Mouse (Mus musculus) kidney, postnatal 0 days (tissue): Measurements from ENCODE around the gene Ap1s2. TPM values are rescaled to one million over a fixed set of nuclear protein-coding genes. Genes with fewer than 3 reads are reported as not detected.

Source experiments
- ATAC-seq: fragments of 200-750 bp; cut with Nextera tagmentation; replicated peaks from 2 replicates; pipeline ENCODE4 v1.8.0; 2017; ENCODE audit warnings: low read depth, moderate number of reproducible peaks, moderate TSS enrichment, moderate library complexity; ENCODE audit not compliant: low FRiP score
- DNase-seq: peaks from one replicate; pipeline ENCODE4 v3.0.0-alpha.2; 2016; ENCODE audit warnings: low spot score
- H3K27ac ChIP-seq: fragments of 300-500 bp; sonication (generic); 2 replicates; pipeline ENCODE4 v1.5.1; 2014; ENCODE audit warnings: mild to moderate bottlenecking
- H3K27me3 ChIP-seq: fragments of 300-500 bp; sonication (generic); 2 replicates; pipeline ENCODE4 v1.6.1; 2014; ENCODE audit warnings: low read length, mixed read lengths; ENCODE audit not compliant: insufficient read depth
- H3K36me3 ChIP-seq: fragments of 300-500 bp; sonication (generic); 2 replicates; pipeline ENCODE4 v1.6.1; 2014; ENCODE audit warnings: low read length, mixed read lengths; ENCODE audit not compliant: insufficient read depth
- H3K4me1 ChIP-seq: fragments of 300-500 bp; sonication (generic); replicated peaks from 2 replicates; pipeline ENCODE4 v1.6.1; 2014; ENCODE audit warnings: antibody characterized with exemption, low read length, mixed read lengths; ENCODE audit not compliant: insufficient read depth
- H3K4me2 ChIP-seq: fragments of 300-500 bp; sonication (generic); 2 replicates; pipeline ENCODE4 v1.6.1; 2014; ENCODE audit warnings: mild to moderate bottlenecking, low read length, moderate library complexity, mixed read lengths
- H3K4me3 ChIP-seq: fragments of 300-500 bp; sonication (generic); replicated peaks from 2 replicates; pipeline ENCODE4 v1.5.1; 2014; ENCODE audit warnings: low read depth, low read length
- H3K9ac ChIP-seq: fragments of 300-500 bp; sonication (generic); 2 replicates; pipeline ENCODE4 v1.6.1; 2014; ENCODE audit warnings: low read depth, low read length
- H3K9me3 ChIP-seq: fragments of 300-500 bp; sonication (generic); replicated peaks from 2 replicates; pipeline ENCODE4 v1.6.1; 2016; ENCODE audit warnings: low read length, inconsistent platforms, mixed read lengths
- CTCF ChIP-seq: IDR thresholded peaks from 2 replicates; pipeline ENCODE4 v1.5.1; 2016; ENCODE audit warnings: antibody characterized with exemption, low read depth, mild to moderate bottlenecking, moderate library complexity
- WGBS: fragments of 180-500 bp; shearing (Covaris S2); extraction: QIAGEN DNeasy Blood & Tissue Kit; methylation state at CpG from one replicate; pipeline ENCODE4 v1.1.7; 2014; 5-methylcytosine and 5-hydroxymethylcytosine counted together
- polyA plus RNA-seq: library from polyadenylated mRNA; unstranded; fragments of >200 nt; fragmentation: Nextera tagmentation; extraction: Ambion mirVana; gene quantifications from 2 replicates; pipeline ENCODE4 v1.2.1, GENCODE M21; 2015

Gene Ap1s2
- polyA plus RNA-seq, 1 experiment from 2014 or later: 15.0 TPM

DNA sequence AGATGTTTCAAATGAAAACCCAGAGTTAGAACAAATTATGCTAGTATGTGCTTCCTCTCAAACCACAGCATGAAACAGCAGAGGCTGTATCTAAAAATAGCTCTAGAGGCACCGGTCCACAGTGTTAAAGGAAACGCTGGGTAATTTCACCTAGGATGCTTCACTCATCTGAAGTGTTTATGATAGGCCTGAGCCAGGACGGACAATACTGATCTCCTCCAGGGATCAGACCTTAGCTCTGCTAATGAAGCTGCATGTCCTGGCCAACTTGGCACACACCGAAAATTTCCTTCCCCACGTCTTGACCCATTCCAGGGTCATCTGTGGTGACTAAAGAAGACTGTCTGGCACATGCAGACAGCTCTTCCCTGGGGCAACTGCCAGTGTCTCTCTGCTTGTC, 29.4 kb upstream of the Ap1s2 start:
- no peak for DNase-seq
- Histone ChIP-seq H3K4me1 (no peaks in the 10 kb centered on the region), H3K9me3 (no peaks in the 10 kb centered on the region), H3K36me3 (no peaks in the 10 kb centered on the region), H3K27ac (no peak overlapping the region), H3K4me3 (no peak overlapping the region), H3K4me2 (no peak overlapping the region), H3K9ac (no peak overlapping the region), H3K27me3 (no peaks in the 10 kb centered on the region)
- no peak for TF ChIP-seq CTCF
- 50% methylated on average over 5 of the region's 5 CpGs for WGBS
- ATAC-seq: no peak

- no peak for TF ChIP-seq CTCF
- DNase-seq: peak; percentile 2
- H3K9ac ChIP-seq: no peak overlapping the region
- peak; percentile 43; the same call in 1 of the 2 replicates for ATAC-seq
- no peak overlapping the region for H3K4me3 ChIP-seq
- no peaks in the 10 kb centered on the region for H3K4me1 ChIP-seq
- H3K4me2 ChIP-seq: no peak overlapping the region
- H3K27me3 ChIP-seq: no peaks in the 10 kb centered on the region
- WGBS: 67% methylated on average over 4 of the region's 4 CpGs
- H3K36me3 ChIP-seq: no peaks in the 10 kb centered on the region
- H3K9me3 ChIP-seq: no peaks in the 10 kb centered on the region
- H3K27ac ChIP-seq: no peak overlapping the region
Observed at GRCm38 (mm10) chrX:163885539-163885981, 23.3 kb upstream of the Ap1s2 start.

GRCm38 (mm10) chrX:163897354-163897753, 11.5 kb upstream of the Ap1s2 start:
- Histone ChIP-seq H3K36me3 (no peaks in the 10 kb centered on the region), H3K9me3 (no peaks in the 10 kb centered on the region), H3K27ac (no peak overlapping the region), H3K27me3 (no peaks in the 10 kb centered on the region), H3K9ac (no peak overlapping the region), H3K4me3 (no peak overlapping the region), H3K4me1 (no peaks in the 10 kb centered on the region), H3K4me2 (no peak overlapping the region)
- ATAC-seq: no peak
- no peak for DNase-seq
- no peak for TF ChIP-seq CTCF
- 70% methylated on average over 1 of the region's 1 CpGs for WGBS

GRCm38 (mm10) chrX:163899431-163900020, 9.3 kb upstream of the Ap1s2 start:
- Histone ChIP-seq H3K27me3 (no peaks in the 10 kb centered on the region), H3K36me3 (no peaks in the 10 kb centered on the region), H3K4me1 (no peaks in the 10 kb centered on the region), H3K9ac (no peak overlapping the region), H3K4me3 (no peak overlapping the region), H3K27ac (no peak overlapping the region), H3K4me2 (no peak overlapping the region), H3K9me3 (no peaks in the 10 kb centered on the region)
- ATAC-seq: no peak
- TF ChIP-seq CTCF: no peak
- no peak for DNase-seq
- 49% methylated on average over 5 of the region's 5 CpGs for WGBS

DNA sequence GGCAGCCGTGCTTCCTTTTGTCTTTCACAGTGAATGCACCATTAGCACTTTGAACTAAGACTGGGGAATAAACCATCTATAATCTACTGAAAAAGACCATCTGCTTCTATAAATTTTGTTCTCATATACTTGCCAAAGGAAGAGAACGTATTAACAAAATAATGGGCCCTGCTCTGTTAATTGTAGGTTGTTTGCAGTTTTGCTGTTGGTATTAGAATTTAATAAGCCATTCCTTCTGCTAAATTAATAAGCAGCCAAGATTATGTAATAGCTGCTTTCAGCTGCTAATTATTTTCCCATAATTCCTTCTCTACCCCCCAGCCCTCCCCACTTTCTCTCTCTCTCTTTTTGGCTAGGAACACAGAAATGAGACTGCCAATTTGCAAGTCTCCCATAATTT, 2.0 kb upstream of the Ap1s2 start:
- no peaks in the 10 kb centered on the region for H3K36me3 ChIP-seq
- no peak for DNase-seq
- H3K4me1 ChIP-seq: no peaks in the 10 kb centered on the region
- no peak overlapping the region for H3K4me3 ChIP-seq
- no peak for TF ChIP-seq CTCF
- no peaks in the 10 kb centered on the region for H3K27me3 ChIP-seq
- H3K9me3 ChIP-seq: no peaks in the 10 kb centered on the region
- H3K4me2 ChIP-seq: no peak overlapping the region
- no peak for ATAC-seq
- 85% methylated on average over 2 of the region's 2 CpGs for WGBS
- no peak overlapping the region for H3K9ac ChIP-seq
- no peak overlapping the region for H3K27ac ChIP-seq

DNA sequence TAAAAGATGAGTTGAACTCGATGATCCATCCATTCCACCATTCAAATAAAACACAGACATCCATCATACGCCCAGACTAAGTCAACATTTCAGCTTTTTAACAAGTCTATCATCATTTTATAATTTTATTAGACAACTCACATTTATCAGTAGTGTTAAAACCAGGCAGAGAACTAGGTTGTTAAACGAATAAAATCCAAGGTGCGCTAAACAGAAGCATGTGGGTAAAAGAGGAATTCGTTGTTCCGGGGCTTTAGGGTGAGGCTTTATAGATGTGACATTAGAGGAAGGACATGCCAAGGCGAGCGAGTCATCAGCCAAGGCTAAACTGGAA, 847 bp upstream of the Ap1s2 start:
- no peaks in the 10 kb centered on the region for H3K9me3 ChIP-seq
- peak overlapping the region; percentile 52 for H3K4me2 ChIP-seq
- no peak for ATAC-seq
- H3K4me1 ChIP-seq: no peaks in the 10 kb centered on the region
- DNase-seq: peak; percentile 10
- H3K27me3 ChIP-seq: no peaks in the 10 kb centered on the region
- no peak overlapping the region for H3K9ac ChIP-seq
- no peak for TF ChIP-seq CTCF
- H3K4me3 ChIP-seq: peak overlapping the region; percentile 61
- 30% methylated on average over 8 of the region's 8 CpGs for WGBS
- H3K27ac ChIP-seq: peak overlapping the region; percentile 63; the same call in 1 of the 2 replicates
- H3K36me3 ChIP-seq: no peaks in the 10 kb centered on the region

DNA sequence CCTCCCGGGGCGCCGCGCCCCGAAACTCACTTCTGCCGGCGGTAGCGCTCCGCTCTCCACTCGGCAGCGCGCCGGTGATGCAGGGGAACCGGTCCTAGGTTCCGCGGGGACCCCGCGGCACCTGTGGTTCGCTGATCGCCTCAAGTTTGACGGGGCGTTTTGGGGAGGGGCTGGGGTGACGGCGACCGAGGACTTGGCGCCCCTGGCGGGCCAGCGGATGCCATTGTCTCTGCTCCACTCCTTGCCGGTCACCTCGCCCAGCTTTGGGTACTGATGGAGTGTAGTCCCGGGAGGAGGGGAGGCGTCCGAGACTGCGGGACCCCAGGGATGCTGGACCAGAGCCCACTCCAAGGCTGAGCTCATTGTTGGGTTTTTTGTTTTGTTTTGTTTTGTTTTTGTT, 564 bp downstream of the Ap1s2 start:
- Histone ChIP-seq H3K36me3 (no peaks in the 10 kb centered on the region), H3K4me3 (peak overlapping the region; percentile 61), H3K9me3 (no peaks in the 10 kb centered on the region), H3K27ac (no peak overlapping the region; the same call in 1 of the 2 replicates), H3K9ac (peak overlapping the region; percentile 60), H3K4me2 (peak overlapping the region; percentile 56), H3K4me1 (no peaks in the 10 kb centered on the region), H3K27me3 (no peaks in the 10 kb centered on the region)
- ATAC-seq (peak; percentile 27; the same call in 1 of the 2 replicates), DNase-seq (peak; percentile 29)
- no peak; the same call in 1 of the 2 replicates for TF ChIP-seq CTCF
- 24% methylated on average over 34 of the region's 34 CpGs for WGBS
